Mouse (Mus musculus): ENCODE data around the gene Gm5773.
"Not testable (repeated sequence)": the region's sequence is repeated elsewhere in the genome, so short reads cannot be mapped to it uniquely, and the experiment has no call there.

Gene Gm5773

DNA sequence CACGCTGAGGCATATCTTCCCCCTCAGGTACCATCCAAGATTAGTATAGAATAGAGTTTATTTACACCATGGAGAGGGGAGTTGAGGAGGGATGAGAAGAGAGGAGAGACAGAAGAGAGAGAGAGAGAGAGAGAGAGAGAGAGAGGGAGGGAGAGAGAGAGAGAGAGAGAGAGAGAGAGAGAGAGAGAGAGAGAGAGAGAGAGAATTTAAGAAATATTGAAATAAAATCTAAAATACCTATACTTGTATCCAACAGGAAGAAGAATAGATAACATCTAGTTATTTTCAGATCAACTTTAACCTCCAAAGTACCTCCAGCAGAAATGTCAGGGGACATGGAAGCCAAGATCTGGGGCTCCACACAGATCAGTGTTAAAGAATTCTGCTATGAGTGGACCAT is at the start of gene Gm5773:
Gene Gm5773, plus strand, starts transcription at position 301 of the 400 bp plus-strand sequence.
- DNase-seq (ENCODE audit: low read depth, low spot score) = not testable (repeated sequence)

DNA sequence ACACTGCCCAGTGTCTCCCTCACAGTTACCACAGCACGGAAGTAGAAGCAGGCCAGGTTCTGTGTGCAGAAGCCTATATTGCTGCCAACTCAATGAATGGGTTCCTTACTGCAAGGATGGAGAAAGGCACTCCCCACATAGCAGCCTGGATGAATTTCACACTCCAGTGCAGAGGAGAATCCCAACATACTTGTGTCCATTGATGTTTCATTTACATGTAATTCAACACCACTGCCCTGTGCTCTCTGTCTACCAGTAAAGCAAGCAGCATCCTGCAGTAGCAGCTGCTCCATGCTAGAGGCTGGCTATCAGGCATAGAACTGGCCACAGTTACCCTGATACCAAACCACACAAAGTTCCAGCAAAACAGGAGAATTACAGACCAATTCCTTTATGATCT is 27.3 kb upstream of the Gm5773 start:
- not testable (repeated sequence) for DNase-seq (ENCODE audit: low read depth, low spot score)

DNA sequence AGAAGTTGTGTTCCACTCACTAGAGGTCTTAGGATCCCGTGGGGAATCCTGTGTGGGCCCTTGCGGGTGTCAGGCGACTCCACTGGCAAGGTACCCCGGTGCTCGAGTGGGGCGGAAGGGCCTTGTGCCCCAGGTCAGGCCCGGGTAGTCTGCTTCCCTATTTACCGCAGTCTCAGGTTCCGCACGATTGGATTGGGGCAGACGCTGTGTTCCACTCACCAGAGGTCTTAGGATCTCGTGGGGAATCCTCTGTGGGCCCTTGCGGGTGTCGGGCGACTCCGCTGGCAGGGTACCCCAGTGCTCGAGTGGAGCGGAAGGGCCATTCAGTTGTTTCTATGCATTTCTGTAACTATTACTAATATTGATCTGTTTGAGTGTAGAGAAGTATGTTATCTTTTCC is 18.8 kb upstream of the Gm5773 start:
- not testable (repeated sequence) for DNase-seq (ENCODE audit: low read depth, low spot score)

DNA sequence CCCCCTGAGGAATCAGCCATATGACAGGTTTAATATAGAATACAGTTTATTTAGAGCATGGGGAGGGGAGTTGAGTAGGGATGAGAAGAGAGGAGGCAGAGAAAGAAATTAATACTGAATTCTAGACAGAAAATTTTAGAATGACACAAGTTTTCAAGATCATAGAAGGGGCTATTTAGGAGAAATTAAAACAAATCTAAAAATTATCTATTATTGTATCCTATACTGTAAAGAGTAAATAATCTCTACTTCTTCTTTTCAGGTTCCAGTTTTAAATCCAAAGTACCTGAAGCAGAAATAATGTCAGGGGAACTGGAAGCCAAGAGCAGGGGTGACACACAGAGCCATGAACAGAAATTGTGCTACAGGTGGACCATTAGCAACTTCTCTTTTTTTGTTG is 23.3 kb downstream of the Gm5773 start, which contains the start of gene Tdpoz4:
Gene Tdpoz4, plus strand, starts transcription at position 301 of the 400 bp plus-strand sequence.
- DNase-seq (ENCODE audit: low read depth, low spot score) = not testable (repeated sequence)

DNA sequence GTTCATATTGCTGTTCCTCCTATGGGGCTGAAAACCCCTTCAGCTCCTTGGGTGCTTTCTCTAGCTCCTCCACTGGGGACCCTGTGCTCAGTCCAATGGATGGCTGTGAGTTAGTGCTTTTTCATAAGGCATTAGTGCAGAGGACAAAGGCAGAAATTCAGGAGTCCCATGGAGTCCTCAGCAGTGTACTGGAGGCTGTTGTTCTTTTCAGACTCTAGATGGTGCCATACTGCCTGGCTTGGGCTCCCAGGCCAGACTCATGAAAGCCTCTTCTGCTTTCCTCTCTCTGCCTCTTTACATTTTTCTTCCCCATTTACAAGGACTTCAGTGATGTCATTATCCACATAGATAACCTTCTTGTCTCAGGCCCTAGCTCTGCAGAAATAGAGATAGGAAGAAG is 40.5 kb downstream of the Gm5773 start:
- not testable (repeated sequence) for DNase-seq (ENCODE audit: low read depth, low spot score)
